20 mouse cellular contexts compared by ENCODE assay signal in the genomic region with DNA sequence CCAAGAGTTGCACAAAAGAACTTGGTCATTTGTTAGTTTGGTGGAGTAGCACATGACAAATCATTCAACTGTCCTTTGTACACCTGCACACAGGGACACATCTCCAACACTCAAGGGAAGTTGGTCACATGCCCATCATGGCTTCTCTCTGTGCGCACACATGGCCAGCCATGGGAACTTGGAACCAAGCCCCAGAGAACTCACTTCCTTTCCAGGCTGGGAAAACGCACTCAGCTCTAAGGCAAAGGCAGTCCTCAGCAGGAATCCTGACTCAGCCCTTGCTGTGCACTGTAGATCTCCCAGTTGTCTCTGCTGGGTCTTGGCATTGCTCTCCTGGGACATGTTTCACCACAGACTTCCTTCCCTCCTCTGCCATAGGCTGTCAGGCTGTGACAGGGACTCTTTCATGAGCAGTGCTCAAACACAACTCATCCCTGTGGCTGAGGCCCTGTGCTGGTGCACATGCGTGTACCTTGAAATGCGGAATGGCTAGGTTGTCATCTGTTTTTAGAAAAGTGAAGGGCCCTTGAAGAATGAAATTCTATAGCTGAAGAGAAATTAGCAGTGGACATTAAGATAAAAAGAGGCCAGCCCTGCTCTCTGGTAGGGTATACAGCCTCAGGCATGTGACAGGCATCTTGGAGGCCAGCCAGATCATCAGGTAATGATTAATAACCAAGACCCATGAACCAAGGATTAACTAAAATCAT. TPM values are rescaled to one million over a fixed set of nuclear protein-coding genes. Genes with fewer than 3 reads are reported as not detected.
DNase-seq lines count a peak whose midpoint lies in the region; ATAC-seq and TF ChIP-seq lines count a peak whose summit lies in the region.
"Not testable (repeated sequence)": the region's sequence is repeated elsewhere in the genome, so short reads cannot be mapped to it uniquely, and the experiment has no call there.
"Had no signal": no experiment of that assay in that cellular context is flagged by ENCODE, and none has a peak within 500 bp of the region (broad histone marks: within the 10 kb centered on the region; RNA-seq: fewer than 3 reads in every experiment).

No protein-coding gene starts in this region.

- H3K27ac ChIP-seq in liver, postnatal 0 days (ENCODE audit: low read depth), result not testable (repeated sequence)
- 0 out of 2 replicates have a peak overlapping the region, but pooled peaks have one; percentile 11 for H3K27ac ChIP-seq in stomach, embryonic 15.5 days

- not testable (repeated sequence) for H3ac ChIP-seq in C2C12 (ENCODE audit: control insufficient read depth, insufficient read length, low read depth)

- H3K79me2 ChIP-seq in C2C12 (ENCODE audit: control insufficient read depth, insufficient read depth), result not testable (repeated sequence)

- H3K4me1 ChIP-seq in liver, postnatal 0 days (ENCODE audit: insufficient read depth); stomach, embryonic 15.5 days: not testable (repeated sequence)

- not testable (repeated sequence) for H3K9ac ChIP-seq in liver, postnatal 0 days (replicated peaks); stomach, embryonic 15.5 days

- H3K4me2 ChIP-seq in liver, postnatal 0 days (ENCODE audit: low read depth, low read length); stomach, embryonic 15.5 days: not testable (repeated sequence)

- not testable (repeated sequence) for H3K79me3 ChIP-seq in C2C12 (ENCODE audit: low read depth)

- not testable (repeated sequence) for H3K9me3 ChIP-seq in liver, postnatal 0 days (ENCODE audit: low read length); stomach, embryonic 15.5 days

- H3K4me3 ChIP-seq in C2C12 (ENCODE audit: insufficient read depth, poor library complexity, severe bottlenecking); liver, postnatal 0 days (ENCODE audit: low read depth, low read length); stomach, embryonic 15.5 days (replicated peaks): not testable (repeated sequence)

- 77% methylated on average over 4 of the region's 4 CpGs for WGBS in liver, postnatal 0 days (ENCODE audit: insufficient replicate concordance)
- WGBS in stomach, embryonic 15.5 days, result 68% methylated on average over 4 of the region's 4 CpGs

- TF ChIP-seq EP300 in liver, postnatal 0 days (IDR thresholded peaks at IDR 0.05; ENCODE audit: low read depth), result not testable (repeated sequence)

- not testable (repeated sequence) for TF ChIP-seq CTCF in C2C12 (IDR thresholded peaks at IDR 0.05; ENCODE audit: control insufficient read depth, insufficient read depth, insufficient read length); liver, postnatal 0 days (IDR thresholded peaks at IDR 0.05; ENCODE audit: low read depth)

- H3K27me3 ChIP-seq in C2C12 (ENCODE audit: control insufficient read depth, insufficient read depth, insufficient read length); liver, postnatal 0 days (ENCODE audit: insufficient read depth, low read length); stomach, embryonic 15.5 days (replicated peaks): not testable (repeated sequence)

- DNase-seq in adrenal gland, adult 8-10 months, result peak; percentile 18
- peak; percentile 11 to 39 for DNase-seq in cerebellum, postnatal 25 days
- peak; percentile 59 for DNase-seq in kidney, adult 18-20 months
- DNase-seq in kidney, postnatal 10 days, result peak; percentile 64
- DNase-seq in liver, postnatal 0 days, result peak; percentile 38

- H3K36me3 ChIP-seq in C2C12 (ENCODE audit: control insufficient read depth, insufficient read depth); liver, postnatal 0 days (replicated peaks; ENCODE audit: insufficient read depth, low read length); stomach, embryonic 15.5 days: not testable (repeated sequence)

- ATAC-seq in liver, postnatal 0 days, result peak; percentile 92
- ATAC-seq in stomach, embryonic 15.5 days (ENCODE audit: insufficient read depth, low FRiP score, low read depth), result peak; percentile 89

TF ChIP-seq in C2C12, 6 proteins besides CTCF, POLR2A, EP300 and RAD21:
- TF ChIP-seq USF1 (IDR thresholded peaks at IDR 0.05; ENCODE audit: low read depth), result peak; percentile 37
TF ChIP-seq in C2C12: peak in this region for 1; not testable (repeated sequence) for 5.

RNA-seq across cellular contexts. Expression of gene Gm10639, which starts 7.6 kb away (rescaled TPM):
- polyA plus RNA-seq in C2C12 (2012; fragmentation: generic; extraction: Trizol), result 0.33 TPM
- under 1 TPM in 1 of 4 experiments, not detected in 3; 0.46 TPM for total RNA-seq in adrenal gland, adult 8-10 months (2022)
- polyA plus RNA-seq in liver, postnatal 0 days (2015; fragmentation: Nextera tagmentation; extraction: Ambion mirVana), result not detected in 2 replicates
- 0.42 and 1.0 TPM in 2 replicates for polyA plus RNA-seq in stomach, embryonic 15.5 days (2015; fragmentation: Nextera tagmentation; extraction: Ambion mirVana)
- total RNA-seq: gastrocnemius, postnatal 10 days; heart, postnatal 25 days; left cerebral cortex, adult 18-20 months; left cerebral cortex, postnatal 36 days; midbrain, postnatal 0 days had no signal
- polyA plus RNA-seq: embryonic facial prominence, embryonic 13.5 days; forebrain, embryonic 14.5 days; heart, embryonic 12.5 days; hindbrain, embryonic 13.5 days; inflammation-experienced regulatory T-cells, adult 6 months; macrophage; midbrain, embryonic 10.5 days; midbrain, postnatal 0 days had no signal

RNA-seq across cellular contexts. Expression of gene Gm3776, which starts 25.2 kb away (rescaled TPM):
- polyA plus RNA-seq in C2C12 (2012; fragmentation: generic; extraction: Trizol), result 0.76 TPM
- not detected for total RNA-seq in adrenal gland, adult 8-10 months (2022)
- polyA plus RNA-seq in liver, postnatal 0 days (2015; fragmentation: Nextera tagmentation; extraction: Ambion mirVana), result 0.13 TPM in 1 of 2 replicates, not detected in the other
- 26.7 and 32.2 TPM in 2 replicates for polyA plus RNA-seq in stomach, embryonic 15.5 days (2015; fragmentation: Nextera tagmentation; extraction: Ambion mirVana)
- total RNA-seq: gastrocnemius, postnatal 10 days; left cerebral cortex, adult 18-20 months; left cerebral cortex, postnatal 36 days; midbrain, postnatal 0 days had no signal
- polyA plus RNA-seq: embryonic facial prominence, embryonic 13.5 days; forebrain, embryonic 14.5 days; heart, embryonic 12.5 days; hindbrain, embryonic 13.5 days; inflammation-experienced regulatory T-cells, adult 6 months; macrophage; midbrain, embryonic 10.5 days; midbrain, postnatal 0 days had no signal

RNA-seq across cellular contexts. Expression of gene Omt2a, which starts 32.4 kb away (rescaled TPM):
- polyA plus RNA-seq in C2C12 (2012; fragmentation: generic; extraction: Trizol), result not detected
- total RNA-seq in adrenal gland, adult 8-10 months (2022), result not detected
- polyA plus RNA-seq in liver, postnatal 0 days (2015; fragmentation: Nextera tagmentation; extraction: Ambion mirVana), result not detected in 2 replicates
- not detected in 2 replicates for polyA plus RNA-seq in stomach, embryonic 15.5 days (2015; fragmentation: Nextera tagmentation; extraction: Ambion mirVana)
- total RNA-seq: gastrocnemius, postnatal 10 days; heart, postnatal 25 days; left cerebral cortex, adult 18-20 months; left cerebral cortex, postnatal 36 days; midbrain, postnatal 0 days had no signal
- polyA plus RNA-seq: embryonic facial prominence, embryonic 13.5 days; forebrain, embryonic 14.5 days; heart, embryonic 12.5 days; hindbrain, embryonic 13.5 days; inflammation-experienced regulatory T-cells, adult 6 months; limb, embryonic 15.5 days; macrophage; midbrain, embryonic 10.5 days; midbrain, postnatal 0 days had no signal

RNA-seq across cellular contexts. Expression of gene Omt2b, which starts 45.2 kb away (rescaled TPM):
- not detected for polyA plus RNA-seq in C2C12 (2012; fragmentation: generic; extraction: Trizol)
- total RNA-seq in adrenal gland, adult 8-10 months (2022), result not detected
- not detected in 2 replicates for polyA plus RNA-seq in liver, postnatal 0 days (2015; fragmentation: Nextera tagmentation; extraction: Ambion mirVana)
- polyA plus RNA-seq in stomach, embryonic 15.5 days (2015; fragmentation: Nextera tagmentation; extraction: Ambion mirVana), result not detected in 2 replicates
- total RNA-seq: gastrocnemius, postnatal 10 days; heart, postnatal 25 days; left cerebral cortex, adult 18-20 months; left cerebral cortex, postnatal 36 days; midbrain, postnatal 0 days had no signal
- polyA plus RNA-seq: embryonic facial prominence, embryonic 13.5 days; forebrain, embryonic 14.5 days; heart, embryonic 12.5 days; hindbrain, embryonic 13.5 days; inflammation-experienced regulatory T-cells, adult 6 months; limb, embryonic 15.5 days; macrophage; midbrain, embryonic 10.5 days; midbrain, postnatal 0 days had no signal

RNA-seq across cellular contexts. Expression of gene Gsta1, which starts 51.7 kb away (rescaled TPM):
- polyA plus RNA-seq in C2C12 (2012; fragmentation: generic; extraction: Trizol), result 5.2 TPM
- 1 to 10 TPM in 1 of 4 experiments, under 1 TPM in 1, not detected in 2; 0.35 to 1.5 TPM for total RNA-seq in adrenal gland, adult 8-10 months (2022)
- 0.39 TPM in 1 of 2 replicates, not detected in the other for polyA plus RNA-seq in liver, postnatal 0 days (2015; fragmentation: Nextera tagmentation; extraction: Ambion mirVana)
- 36.1 and 42.7 TPM in 2 replicates for polyA plus RNA-seq in stomach, embryonic 15.5 days (2015; fragmentation: Nextera tagmentation; extraction: Ambion mirVana)
- total RNA-seq: gastrocnemius, postnatal 10 days; left cerebral cortex, adult 18-20 months; left cerebral cortex, postnatal 36 days; midbrain, postnatal 0 days had no signal
- polyA plus RNA-seq: forebrain, embryonic 14.5 days; heart, embryonic 12.5 days; hindbrain, embryonic 13.5 days; inflammation-experienced regulatory T-cells, adult 6 months; macrophage; midbrain, embryonic 10.5 days; midbrain, postnatal 0 days had no signal

Comparison
In these comparisons a context has a peak if more than half of its experiments do, and no peak if none do; other contexts are left out.
1. RNA of gene Gm3776, which starts 25.2 kb away (polyA plus RNA-seq): 26.7 to 32.2 TPM in stomach, embryonic 15.5 days; 0.76 TPM in C2C12 (single experiment) and 0.13 TPM in liver, postnatal 0 days; every median in the first group is over 10 times any median in the second.
2. Peak in every context shown above with its lines, with median percentiles within 50 percentile points of each other: DNase-seq.